In the genomic region with DNA sequence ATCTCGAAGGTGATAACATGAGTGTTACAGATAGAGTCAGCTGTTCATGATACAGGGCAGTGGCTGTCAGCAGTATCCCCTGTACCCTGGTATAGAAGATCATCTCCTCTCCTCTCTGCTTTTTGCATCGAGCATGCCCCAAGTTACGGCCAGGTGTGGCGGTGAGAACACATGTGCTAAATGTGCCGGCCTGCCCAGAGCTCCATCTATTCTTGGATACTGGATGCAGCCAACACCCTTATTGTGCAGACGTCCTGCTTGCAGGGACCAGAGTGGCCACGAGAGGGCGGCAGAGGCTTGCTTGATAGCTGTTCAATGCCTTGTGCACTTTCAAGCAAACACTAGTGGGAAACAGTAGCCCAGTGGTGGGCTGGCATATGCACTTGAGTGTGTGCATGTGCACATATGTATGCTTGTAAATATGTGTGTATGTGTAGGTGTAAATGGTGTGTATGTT, we compare ENCODE assay signal across 7 mouse cellular contexts. TPM values are rescaled to one million over a fixed set of nuclear protein-coding genes. Genes with fewer than 3 reads are reported as not detected.
A peak's percentile ranks its signal among the peaks of the same experiment; 100 is the strongest.
DNase-seq lines count a peak whose midpoint lies in the region; ATAC-seq and TF ChIP-seq lines count a peak whose summit lies in the region.

No protein-coding gene starts in this region.

- no peak for TF ChIP-seq POLR2A in spleen, adult 2 months (IDR thresholded peaks at IDR 0.05; ENCODE audit: low read depth, low read length)

- H3K9ac ChIP-seq in embryonic facial prominence, embryonic 11.5 days (replicated peaks; ENCODE audit: low read length), result no peak overlapping the region
- no peak overlapping the region for H3K9ac ChIP-seq in limb, embryonic 11.5 days (ENCODE audit: low read length)
- no peak overlapping the region for H3K9ac ChIP-seq in midbrain, embryonic 15.5 days

- H3K36me3 ChIP-seq in embryonic facial prominence, embryonic 11.5 days (replicated peaks; ENCODE audit: control insufficient read depth, insufficient read depth, low read depth, low read length), result no peaks in the 10 kb centered on the region
- H3K36me3 ChIP-seq in limb, embryonic 11.5 days (ENCODE audit: control insufficient read depth, insufficient read depth, low read length), result peaks cover 9% of the 10 kb centered on the region
- no peaks in the 10 kb centered on the region for H3K36me3 ChIP-seq in midbrain, embryonic 15.5 days (replicated peaks)
- peaks cover 8% of the 10 kb centered on the region for H3K36me3 ChIP-seq in spleen, adult 2 months (ENCODE audit: control insufficient read depth, insufficient read depth, low read length)

- no peaks in the 10 kb centered on the region for H3K27me3 ChIP-seq in embryonic facial prominence, embryonic 11.5 days (ENCODE audit: control insufficient read depth, insufficient read depth, low read length)
- H3K27me3 ChIP-seq in limb, embryonic 11.5 days (ENCODE audit: control insufficient read depth, insufficient read depth, low read length), result no peaks in the 10 kb centered on the region
- no peaks in the 10 kb centered on the region for H3K27me3 ChIP-seq in midbrain, embryonic 15.5 days (replicated peaks)
- H3K27me3 ChIP-seq in spleen, adult 2 months (ENCODE audit: control insufficient read depth, insufficient read depth, low read length), result no peaks in the 10 kb centered on the region

- peak; percentile 95 for DNase-seq in adrenal gland, postnatal 14 days
- DNase-seq in embryonic facial prominence, embryonic 11.5 days (ENCODE audit: low spot score), result peak; percentile 95
- DNase-seq in heart, adult 18-20 months, result peak; percentile 90 to 99
- DNase-seq in kidney, adult 18-20 months, result peak; percentile 96
- DNase-seq in limb, embryonic 11.5 days (ENCODE audit: low spot score), result peak; percentile 98
- DNase-seq in spleen, adult 2 months (ENCODE audit: low read depth in 1 of 2, low spot score in 2 of 2), result peak; percentile 32 to 84

- 30% methylated on average over 8 of the region's 8 CpGs for WGBS in embryonic facial prominence, embryonic 11.5 days
- 33% methylated on average over 8 of the region's 8 CpGs for WGBS in limb, embryonic 11.5 days
- WGBS in midbrain, embryonic 15.5 days, result 24% methylated on average over 8 of the region's 8 CpGs
- WGBS in spleen, adult 2 months, result 30% methylated on average over 8 of the region's 8 CpGs

- peak; percentile 83 for ATAC-seq in embryonic facial prominence, embryonic 11.5 days (replicated peaks; ENCODE audit: insufficient number of reproducible peaks, low FRiP score, low TSS enrichment, low read depth)
- peak; percentile 65 for ATAC-seq in limb, embryonic 11.5 days (ENCODE audit: insufficient number of reproducible peaks, low FRiP score, low TSS enrichment, low read depth)
- peak; percentile 92 for ATAC-seq in midbrain, embryonic 15.5 days (replicated peaks)

- no peak overlapping the region for H3K27ac ChIP-seq in embryonic facial prominence, embryonic 11.5 days (replicated peaks; ENCODE audit: low read depth, low read length)
- no peak overlapping the region for H3K27ac ChIP-seq in limb, embryonic 11.5 days (replicated peaks; ENCODE audit: low read depth, low read length)
- H3K27ac ChIP-seq in midbrain, embryonic 15.5 days, result no peak overlapping the region
- no peak overlapping the region for H3K27ac ChIP-seq in spleen, adult 2 months (ENCODE audit: insufficient read depth, low read length)

- H3K4me3 ChIP-seq in embryonic facial prominence, embryonic 11.5 days (ENCODE audit: low read depth, low read length), result no peak overlapping the region
- H3K4me3 ChIP-seq in limb, embryonic 11.5 days (ENCODE audit: low read depth, low read length), result no peak overlapping the region
- H3K4me3 ChIP-seq in midbrain, embryonic 15.5 days, result no peak overlapping the region
- H3K4me3 ChIP-seq in spleen, adult 2 months (ENCODE audit: extremely low read depth, insufficient read depth, insufficient read length), result no peak overlapping the region

- no peaks in the 10 kb centered on the region for H3K9me3 ChIP-seq in embryonic facial prominence, embryonic 11.5 days (replicated peaks; ENCODE audit: control insufficient read depth, low read length)
- H3K9me3 ChIP-seq in limb, embryonic 11.5 days (ENCODE audit: control insufficient read depth, low read length), result no peaks in the 10 kb centered on the region
- H3K9me3 ChIP-seq in midbrain, embryonic 15.5 days, result no peaks in the 10 kb centered on the region

- H3K4me2 ChIP-seq in embryonic facial prominence, embryonic 11.5 days (ENCODE audit: low read depth, low read length), result no peak overlapping the region
- H3K4me2 ChIP-seq in limb, embryonic 11.5 days (ENCODE audit: low read depth, severe bottlenecking), result no peak overlapping the region
- no peak overlapping the region for H3K4me2 ChIP-seq in midbrain, embryonic 15.5 days

- peak; percentile 97 for TF ChIP-seq CTCF in spleen, adult 2 months (IDR thresholded peaks at IDR 0.05; ENCODE audit: extremely low read depth, insufficient read depth, insufficient read length, insufficient replicate concordance)

- no peaks in the 10 kb centered on the region for H3K4me1 ChIP-seq in embryonic facial prominence, embryonic 11.5 days (ENCODE audit: control insufficient read depth, insufficient read depth, low read length)
- no peaks in the 10 kb centered on the region for H3K4me1 ChIP-seq in limb, embryonic 11.5 days (ENCODE audit: control insufficient read depth, insufficient read depth, low read length)
- H3K4me1 ChIP-seq in midbrain, embryonic 15.5 days, result no peaks in the 10 kb centered on the region
- no peaks in the 10 kb centered on the region for H3K4me1 ChIP-seq in spleen, adult 2 months (ENCODE audit: control insufficient read depth, insufficient read depth, insufficient read length)

RNA-seq across cellular contexts. Expression of a gene that starts 16.8 kb away (rescaled TPM):
- 117 and 147 TPM in 2 replicates for total RNA-seq in adrenal gland, postnatal 14 days (2021)
- polyA plus RNA-seq in embryonic facial prominence, embryonic 11.5 days (2014; fragmentation: Nextera tagmentation; extraction: Ambion mirVana), result 47.4 and 49.3 TPM in 2 replicates
- total RNA-seq in heart, adult 18-20 months (2021), result 100 to 1,000 TPM; 123 to 141 TPM
- 55.4 and 64.2 TPM in 2 replicates for polyA plus RNA-seq in limb, embryonic 11.5 days (2014; fragmentation: Nextera tagmentation; extraction: Ambion mirVana)
- 104 and 107 TPM in 2 replicates for polyA plus RNA-seq in midbrain, embryonic 15.5 days (2015; fragmentation: Nextera tagmentation; extraction: Ambion mirVana)
- polyA plus RNA-seq in spleen, adult 2 months (2012; rRNA removed), result 64.7 and 87.1 TPM in 2 replicates

RNA-seq across cellular contexts. Expression of a gene that starts 17.2 kb away (rescaled TPM):
- total RNA-seq in adrenal gland, postnatal 14 days (2021), result 66.4 and 66.5 TPM in 2 replicates
- polyA plus RNA-seq in embryonic facial prominence, embryonic 11.5 days (2014; fragmentation: Nextera tagmentation; extraction: Ambion mirVana), result 15.8 and 15.9 TPM in 2 replicates
- 10 to 100 TPM; 42.9 to 44.4 TPM for total RNA-seq in heart, adult 18-20 months (2021)
- 21.0 and 21.9 TPM in 2 replicates for polyA plus RNA-seq in limb, embryonic 11.5 days (2014; fragmentation: Nextera tagmentation; extraction: Ambion mirVana)
- polyA plus RNA-seq in midbrain, embryonic 15.5 days (2015; fragmentation: Nextera tagmentation; extraction: Ambion mirVana), result 34.0 and 35.5 TPM in 2 replicates
- 22.3 and 29.0 TPM in 2 replicates for polyA plus RNA-seq in spleen, adult 2 months (2012; rRNA removed)

RNA-seq across cellular contexts. Expression of a gene that starts 55.1 kb away (rescaled TPM):
- total RNA-seq in adrenal gland, postnatal 14 days (2021), result 5.7 and 6.4 TPM in 2 replicates
- 13.2 and 15.6 TPM in 2 replicates for polyA plus RNA-seq in embryonic facial prominence, embryonic 11.5 days (2014; fragmentation: Nextera tagmentation; extraction: Ambion mirVana)
- 1 to 10 TPM; 6.1 to 6.4 TPM for total RNA-seq in heart, adult 18-20 months (2021)
- polyA plus RNA-seq in limb, embryonic 11.5 days (2014; fragmentation: Nextera tagmentation; extraction: Ambion mirVana), result 17.9 and 18.6 TPM in 2 replicates
- polyA plus RNA-seq in midbrain, embryonic 15.5 days (2015; fragmentation: Nextera tagmentation; extraction: Ambion mirVana), result 18.1 and 20.0 TPM in 2 replicates
- 11.3 and 15.4 TPM in 2 replicates for polyA plus RNA-seq in spleen, adult 2 months (2012; rRNA removed)

RNA-seq across cellular contexts. Expression of a gene that starts 55.3 kb away (rescaled TPM):
- total RNA-seq in adrenal gland, postnatal 14 days (2021), result 4.4 and 5.8 TPM in 2 replicates
- polyA plus RNA-seq in embryonic facial prominence, embryonic 11.5 days (2014; fragmentation: Nextera tagmentation; extraction: Ambion mirVana), result 3.5 and 3.7 TPM in 2 replicates
- total RNA-seq in heart, adult 18-20 months (2021), result 1 to 10 TPM; 3.9 to 4.1 TPM
- polyA plus RNA-seq in limb, embryonic 11.5 days (2014; fragmentation: Nextera tagmentation; extraction: Ambion mirVana), result 2.5 and 2.6 TPM in 2 replicates
- polyA plus RNA-seq in midbrain, embryonic 15.5 days (2015; fragmentation: Nextera tagmentation; extraction: Ambion mirVana), result 4.4 and 5.5 TPM in 2 replicates
- 6.2 and 8.0 TPM in 2 replicates for polyA plus RNA-seq in spleen, adult 2 months (2012; rRNA removed)
